Mouse (Mus musculus) kidney, postnatal 36 days (tissue): ENCODE results near the gene Selenof.

Experiments used
- DNase-seq, 2 experiments: peaks; one replicate each; pipeline ENCODE4 v3.0.0; 2021 to 2022; ENCODE audit warnings: mixed read lengths in 2 of 2

Selenof gene

DNA sequence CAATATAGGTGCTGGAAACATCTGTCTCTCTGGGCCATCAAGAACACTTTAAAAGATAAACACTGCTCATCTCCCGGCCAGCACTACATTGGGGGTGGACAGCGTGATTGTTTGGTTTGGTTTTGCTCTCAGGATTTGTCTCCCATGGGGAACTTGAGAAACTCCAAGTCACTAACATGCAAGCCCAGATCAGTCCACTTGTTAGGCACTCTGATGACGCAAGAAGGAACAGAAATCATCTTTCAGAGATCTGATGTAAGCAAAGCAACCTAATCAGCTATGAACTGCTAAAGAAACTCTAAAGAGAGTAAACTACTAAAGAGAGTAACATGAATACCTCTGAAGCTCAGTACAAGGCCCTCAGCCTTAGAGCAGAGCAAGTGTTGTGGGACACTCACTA, 33.5 kb downstream of the Selenof start:
- no peak for DNase-seq

- no peak for DNase-seq
These were observed 34.1 kb downstream of the Selenof start for GRCm38 (mm10) chr3:144604205-144604604.

DNA sequence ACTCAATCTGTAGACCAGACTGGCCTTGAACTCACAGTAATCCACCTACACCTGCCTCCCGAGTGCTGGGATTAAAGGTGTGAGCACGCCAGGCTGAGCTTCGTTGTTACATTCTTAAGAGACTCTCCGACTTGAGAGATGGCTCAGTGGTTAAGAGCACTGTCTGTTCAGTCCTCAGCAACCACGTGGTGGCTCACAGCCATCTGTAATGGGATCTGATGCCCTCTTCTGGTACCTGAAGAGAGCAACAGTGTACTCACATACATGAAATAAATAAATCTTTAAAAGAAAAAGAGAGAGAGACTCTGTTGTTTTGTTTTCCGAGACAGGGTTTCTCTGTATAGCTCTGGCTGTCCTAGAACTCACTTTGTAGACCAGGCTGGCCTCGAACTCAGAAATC, 35.7 kb downstream of the Selenof start:
- peak in 1 of 2 experiments; percentile 21 for DNase-seq

DNA sequence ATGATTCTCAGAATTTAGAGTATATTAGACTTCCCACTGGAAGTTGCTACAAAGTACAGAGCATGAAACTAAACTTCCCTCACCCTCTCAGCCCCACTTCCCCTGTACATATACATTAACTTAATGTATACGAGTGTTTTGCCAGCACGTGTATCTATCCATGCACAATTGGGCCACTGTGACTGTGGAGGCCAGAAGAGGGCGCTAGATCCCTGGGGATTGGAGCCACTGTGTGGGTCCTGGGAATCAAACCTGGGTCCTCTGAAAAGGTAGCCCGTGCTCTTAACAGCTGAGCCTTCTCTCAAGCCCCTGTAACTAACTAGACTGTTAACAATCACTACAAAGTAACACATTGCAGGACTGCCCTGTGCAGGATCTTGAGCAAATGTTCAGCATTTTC, 36.3 kb downstream of the Selenof start:
- DNase-seq, result peak in 1 of 2 experiments; percentile 48

DNA sequence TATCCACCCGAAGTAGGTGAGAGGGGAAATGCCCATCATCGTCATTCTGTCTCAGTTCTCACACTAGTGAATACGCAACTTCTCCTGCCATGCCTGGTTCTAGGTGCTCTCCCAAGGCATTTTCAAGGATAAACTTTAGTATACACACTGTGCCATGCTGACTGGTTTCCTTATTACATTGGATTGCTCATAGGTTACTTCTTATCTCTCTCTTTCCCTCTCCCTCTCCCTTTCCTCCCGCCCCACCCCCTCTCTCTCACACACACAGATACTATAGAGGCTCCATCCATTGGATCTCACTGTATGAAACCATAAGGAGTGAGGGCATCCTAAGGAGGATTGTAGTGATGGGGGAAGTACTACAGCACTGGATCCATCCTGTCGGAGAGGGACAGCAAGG, 38.0 kb downstream of the Selenof start:
- DNase-seq, result no peak

GRCm38 (mm10) chr3:144610759-144611158, 40.7 kb downstream of the Selenof start:
- DNase-seq, result no peak

- no peak for DNase-seq
These were observed 41.6 kb downstream of the Selenof start for GRCm38 (mm10) chr3:144611626-144612271.

DNA sequence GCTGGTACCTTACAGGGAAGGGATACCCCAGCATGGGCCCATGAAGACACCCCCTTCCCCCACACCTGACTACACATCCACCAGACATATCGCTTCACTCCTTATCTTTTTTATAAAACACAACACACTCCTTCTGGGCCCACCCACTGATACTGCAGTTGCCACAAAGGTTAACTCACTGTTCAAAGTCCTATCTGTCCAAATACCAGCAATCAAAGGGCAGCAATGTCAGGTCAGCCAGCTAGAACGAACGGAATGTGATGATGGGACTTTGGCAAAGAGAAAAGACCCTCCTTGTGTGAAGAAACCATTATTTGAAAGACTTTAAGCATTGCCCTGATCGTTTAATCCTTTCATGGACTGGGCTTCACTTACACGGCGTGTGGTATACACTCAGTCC, 42.3 kb downstream of the Selenof start:
- DNase-seq, result no peak

DNA sequence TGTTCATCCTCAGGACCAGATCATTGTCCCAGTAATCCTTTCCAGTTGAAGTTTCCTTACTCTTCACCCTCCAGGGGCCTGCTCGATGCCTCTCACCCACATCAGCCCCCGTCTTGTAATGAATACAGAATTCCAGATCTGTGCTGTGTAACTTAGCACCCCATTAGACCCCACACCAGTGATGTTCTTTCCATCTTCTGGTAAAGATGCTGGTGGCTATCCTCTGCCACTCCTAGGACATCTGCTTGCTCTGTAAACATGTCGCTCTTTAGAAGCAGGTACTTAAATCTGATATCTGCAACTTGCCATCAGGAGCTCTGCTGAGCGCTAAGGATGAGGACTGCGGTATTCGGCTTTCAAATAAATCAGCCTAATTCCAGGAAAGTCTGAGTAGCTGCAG, 44.2 kb downstream of the Selenof start:
- DNase-seq, result no peak

GRCm38 (mm10) chr3:144614698-144615097, 44.6 kb downstream of the Selenof start:
- peak in 1 of 2 experiments; percentile 30 for DNase-seq

GRCm38 (mm10) chr3:144615459-144615858, 45.4 kb downstream of the Selenof start:
- DNase-seq, result no peak

DNA sequence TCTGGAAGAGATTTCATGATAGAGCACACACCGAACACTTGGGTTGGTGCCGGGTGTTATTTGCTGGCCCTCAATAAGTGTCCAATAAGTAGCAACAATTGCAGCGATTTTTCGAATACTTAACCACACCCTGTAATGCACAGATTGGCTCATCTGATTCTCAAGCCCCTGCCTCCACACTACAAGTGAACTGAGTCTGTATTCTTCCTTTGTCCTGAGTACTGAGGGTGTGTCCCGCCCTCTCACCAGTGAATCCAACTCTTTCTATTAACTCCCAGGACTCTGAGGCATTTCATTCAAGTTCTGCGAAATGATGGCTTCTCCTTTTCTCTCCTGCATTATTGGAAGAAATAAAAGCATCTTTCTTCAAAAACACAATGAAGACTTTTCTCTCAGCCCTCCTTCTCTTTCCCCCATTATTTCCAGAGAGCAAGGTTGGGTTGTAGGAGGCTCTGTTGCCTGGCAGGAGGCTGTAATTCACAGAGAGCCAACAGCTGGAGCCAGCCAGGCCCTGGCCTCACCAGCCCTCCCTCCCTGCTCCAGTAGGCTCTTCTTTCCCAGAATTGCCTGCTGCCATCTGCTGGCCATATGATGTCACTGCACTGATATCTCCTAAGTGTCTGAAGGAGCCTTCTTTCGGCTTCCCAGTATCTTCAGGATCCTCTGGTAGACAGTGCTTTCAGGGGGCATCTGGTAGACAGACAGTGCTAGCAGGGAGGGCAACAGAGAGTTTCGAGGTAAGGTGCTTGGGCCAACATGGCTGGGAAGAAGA, 46.7 kb downstream of the Selenof start:
- DNase-seq, result peak; percentile 83 to 90

DNA sequence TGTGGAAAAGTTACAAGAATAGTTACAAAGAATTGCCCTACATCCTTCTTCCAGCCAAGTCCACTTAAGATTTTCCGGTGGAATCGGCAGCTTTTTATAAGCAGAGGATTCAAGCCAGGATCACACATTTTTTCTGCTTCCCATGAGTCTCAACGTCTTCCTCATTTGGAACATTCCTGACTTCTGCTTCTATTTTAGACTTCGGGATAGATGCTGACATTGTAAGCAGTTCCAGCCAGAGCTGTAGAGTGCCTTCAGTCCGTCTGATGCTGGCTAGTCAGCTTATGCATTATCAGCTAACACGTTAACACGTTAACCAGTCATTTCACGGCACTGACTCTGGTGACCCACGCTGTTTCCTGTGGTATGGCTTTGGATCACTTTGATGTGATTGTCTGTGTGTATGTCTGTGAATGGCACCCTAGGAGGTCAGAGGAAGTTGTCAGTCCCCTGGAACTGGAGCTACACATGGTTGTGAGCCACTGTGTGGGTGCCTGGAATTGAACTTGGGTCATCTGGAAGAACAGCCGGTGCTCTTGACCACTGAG, 47.6 kb downstream of the Selenof start:
- peak in 1 of 2 experiments; percentile 50 for DNase-seq

GRCm38 (mm10) chr3:144622930-144623612, 53.0 kb downstream of the Selenof start:
- no peak for DNase-seq

- no peak for DNase-seq
These were observed 55.6 kb downstream of the Selenof start for GRCm38 (mm10) chr3:144625691-144626090.

DNA sequence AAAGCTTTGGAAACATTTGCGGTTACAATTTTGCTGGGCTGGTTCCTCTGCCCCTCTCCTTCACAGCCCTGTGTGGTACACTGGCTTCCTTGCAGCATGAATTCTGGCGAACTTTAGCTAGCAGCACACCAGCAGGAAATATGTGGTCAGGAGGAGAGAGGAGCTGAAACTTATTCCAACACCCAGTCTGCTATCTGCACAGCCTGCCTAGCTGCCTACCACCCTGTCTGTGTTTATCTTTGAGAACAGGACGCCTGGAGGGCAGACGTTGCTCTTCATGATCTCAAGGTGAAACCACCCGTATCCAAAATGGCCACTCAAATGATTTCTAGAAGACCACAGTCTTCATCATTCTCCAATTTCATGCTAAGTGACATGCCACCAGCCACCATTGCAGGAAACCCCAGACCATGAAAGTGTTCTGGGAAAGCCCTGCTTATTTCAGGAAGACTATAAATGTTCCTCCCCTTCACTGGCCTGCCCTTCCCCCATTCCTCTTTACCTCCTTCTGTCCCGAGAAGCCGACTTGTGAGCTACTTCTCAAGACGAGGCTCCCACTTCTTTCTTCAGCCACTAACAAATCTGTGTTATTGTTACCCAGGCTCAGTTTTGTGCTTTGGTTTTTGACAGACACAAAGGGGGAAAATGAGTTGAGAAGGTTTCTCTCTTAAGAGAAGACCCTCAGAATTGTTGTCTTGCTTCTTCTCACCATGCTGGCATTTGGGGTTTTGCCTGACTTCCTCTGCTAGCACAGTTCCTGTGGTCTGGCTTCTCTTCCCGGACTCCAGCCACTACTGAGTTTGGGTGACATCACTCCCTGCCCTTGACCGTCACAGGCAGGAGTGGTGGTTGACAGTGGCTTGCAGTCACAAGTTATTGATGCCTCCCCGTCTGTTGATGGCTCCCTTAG, 58.2 kb downstream of the Selenof start:
- DNase-seq, result no peak

GRCm38 (mm10) chr3:144628915-144629230, 58.8 kb downstream of the Selenof start:
- no peak for DNase-seq

GRCm38 (mm10) chr3:144635236-144635635, 65.1 kb downstream of the Selenof start:
- no peak for DNase-seq

GRCm38 (mm10) chr3:144638110-144638509, 68.0 kb downstream of the Selenof start:
- DNase-seq, result no peak

GRCm38 (mm10) chr3:144639387-144639786, 69.3 kb downstream of the Selenof start:
- DNase-seq, result no peak

- no peak for DNase-seq
These were observed 69.9 kb downstream of the Selenof start for GRCm38 (mm10) chr3:144640033-144640432.

DNA sequence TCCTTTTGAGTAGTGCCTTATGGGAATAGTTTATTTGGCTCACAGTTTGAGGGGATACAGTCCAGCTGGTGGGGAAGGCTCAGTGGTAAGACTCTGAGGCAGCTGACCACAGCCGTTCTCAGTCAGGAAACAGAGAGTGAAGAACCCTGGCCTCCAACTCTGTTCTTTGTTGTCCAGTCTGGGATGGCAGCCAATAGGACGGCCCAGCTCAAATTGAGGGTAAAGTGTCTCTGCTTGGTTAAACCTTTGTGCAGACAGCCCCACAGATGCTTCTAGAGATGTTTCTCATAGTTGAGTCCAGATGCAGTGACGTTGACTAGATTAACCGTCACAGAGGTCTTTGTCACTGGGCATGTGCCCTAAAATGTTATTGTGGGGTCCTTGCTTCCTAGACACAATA, 72.0 kb downstream of the Selenof start:
- DNase-seq, result no peak
